Mouse (Mus musculus) hindbrain, embryonic 11.5 days (tissue): ENCODE measurements at regions not wholly inside any gene's neighbourhood (a gene's known extent, or its start where the extent isn't known, plus 50 kb on each side); places are given as distances from the start of the nearest gene placed in this dataset.

ENCODE experiments used
- ATAC-seq: fragments of 200-750 bp; cut with Nextera tagmentation; 2 replicates; pipeline ENCODE4 v1.8.0; 2017; ENCODE audit warnings: mild to moderate bottlenecking, moderate TSS enrichment, moderate library complexity; ENCODE audit not compliant: low FRiP score
- DNase-seq: peaks from one replicate; pipeline ENCODE4 v3.0.0-alpha.2; 2015; ENCODE audit warnings: low spot score
- H3K27ac ChIP-seq: fragments of 300-500 bp; sonication (generic); 2 replicates; pipeline ENCODE4 v1.5.1; 2014; ENCODE audit warnings: mild to moderate bottlenecking, low read depth, low read length
- H3K27me3 ChIP-seq: fragments of 300-500 bp; sonication (generic); 2 replicates; pipeline ENCODE4 v1.6.1; 2014; ENCODE audit warnings: mild to moderate bottlenecking, low read length, moderate library complexity, mixed read lengths; ENCODE audit not compliant: control insufficient read depth, insufficient read depth
- H3K36me3 ChIP-seq: fragments of 300-500 bp; sonication (generic); 2 replicates; pipeline ENCODE4 v1.6.1; 2014; ENCODE audit warnings: mild to moderate bottlenecking, low read length, moderate library complexity, mixed read lengths; ENCODE audit not compliant: control insufficient read depth, insufficient read depth
- H3K4me1 ChIP-seq: fragments of 300-500 bp; sonication (generic); replicated peaks from 2 replicates; pipeline ENCODE4 v1.6.1; 2014; ENCODE audit warnings: low read length, mixed read lengths; ENCODE audit not compliant: control insufficient read depth, insufficient read depth
- H3K4me2 ChIP-seq: fragments of 300-500 bp; sonication (generic); replicated peaks from 2 replicates; pipeline ENCODE4 v1.6.1; 2014; ENCODE audit warnings: mild to moderate bottlenecking, low read depth, low read length
- H3K4me3 ChIP-seq: fragments of 300-500 bp; sonication (generic); 2 replicates; pipeline ENCODE4 v1.5.1; 2014; ENCODE audit warnings: low read depth, low read length
- H3K9ac ChIP-seq: fragments of 300-500 bp; sonication (generic); 2 replicates; pipeline ENCODE4 v1.6.1; 2014; ENCODE audit warnings: low read depth, low read length
- H3K9me3 ChIP-seq: fragments of 300-500 bp; sonication (generic); 2 replicates; pipeline ENCODE4 v1.6.1; 2016; ENCODE audit warnings: low read length; ENCODE audit not compliant: control insufficient read depth
- WGBS: fragments of 180-500 bp; shearing (Covaris S2); extraction: QIAGEN DNeasy Blood & Tissue Kit; methylation state at CpG from one replicate; pipeline ENCODE4 v1.1.7; 2014; 5-methylcytosine and 5-hydroxymethylcytosine counted together

- 93% methylated on average over 1 of the region's 1 CpGs for WGBS
- Histone ChIP-seq H3K4me1 (no peaks in the 10 kb centered on the region), H3K27ac (no peak overlapping the region), H3K36me3 (no peaks in the 10 kb centered on the region), H3K4me3 (no peak overlapping the region), H3K9me3 (no peaks in the 10 kb centered on the region), H3K9ac (no peak overlapping the region), H3K27me3 (no peaks in the 10 kb centered on the region), H3K4me2 (no peak overlapping the region)
- ATAC-seq (no peak), DNase-seq (no peak)
Observed at GRCm38 (mm10) chr16:49321951-49322350, 264.7 kb downstream of the Myh15 start.

GRCm38 (mm10) chr16:49330725-49331386 lies 273.6 kb downstream of the Myh15 start:
- ATAC-seq (no peak), DNase-seq (no peak)
- no peaks in the 10 kb centered on the region for H3K27me3 ChIP-seq
- no peak overlapping the region for H3K4me3 ChIP-seq
- no peak overlapping the region for H3K27ac ChIP-seq
- no peak overlapping the region for H3K9ac ChIP-seq
- no peaks in the 10 kb centered on the region for H3K4me1 ChIP-seq
- H3K9me3 ChIP-seq, result no peaks in the 10 kb centered on the region
- H3K4me2 ChIP-seq, result no peak overlapping the region
- no peaks in the 10 kb centered on the region for H3K36me3 ChIP-seq
- 89% methylated on average over 5 of the region's 5 CpGs for WGBS

- Histone ChIP-seq H3K4me3 (no peak overlapping the region), H3K9ac (no peak overlapping the region), H3K4me1 (no peaks in the 10 kb centered on the region), H3K27me3 (no peaks in the 10 kb centered on the region), H3K4me2 (no peak overlapping the region), H3K27ac (no peak overlapping the region), H3K36me3 (no peaks in the 10 kb centered on the region), H3K9me3 (no peaks in the 10 kb centered on the region)
- DNase-seq (no peak), ATAC-seq (no peak)
- 86% methylated on average over 5 of the region's 5 CpGs for WGBS
Observed at GRCm38 (mm10) chr16:49332107-49332722, 274.9 kb downstream of the Myh15 start.

- H3K4me2 ChIP-seq, result no peak overlapping the region
- no peak overlapping the region for H3K27ac ChIP-seq
- no peak for ATAC-seq
- 46% methylated on average over 2 of the region's 2 CpGs for WGBS
- H3K9ac ChIP-seq, result no peak overlapping the region
- H3K9me3 ChIP-seq, result no peaks in the 10 kb centered on the region
- no peaks in the 10 kb centered on the region for H3K36me3 ChIP-seq
- H3K4me1 ChIP-seq, result no peaks in the 10 kb centered on the region
- no peaks in the 10 kb centered on the region for H3K27me3 ChIP-seq
- DNase-seq, result no peak
- no peak overlapping the region for H3K4me3 ChIP-seq
Observed at GRCm38 (mm10) chr16:49335916-49336315, 278.6 kb downstream of the Myh15 start.

- Histone ChIP-seq H3K36me3 (no peaks in the 10 kb centered on the region), H3K27ac (no peak overlapping the region), H3K27me3 (no peaks in the 10 kb centered on the region), H3K4me1 (no peaks in the 10 kb centered on the region), H3K4me3 (no peak overlapping the region), H3K9ac (no peak overlapping the region), H3K9me3 (no peaks in the 10 kb centered on the region), H3K4me2 (no peak overlapping the region)
- WGBS, result 94% methylated on average over 1 of the region's 1 CpGs
- DNase-seq (no peak), ATAC-seq (no peak)
Observed at GRCm38 (mm10) chr16:49337948-49338347, 280.7 kb downstream of the Myh15 start.

- no peak overlapping the region for H3K4me2 ChIP-seq
- H3K9me3 ChIP-seq, result no peaks in the 10 kb centered on the region
- H3K36me3 ChIP-seq, result no peaks in the 10 kb centered on the region
- no peak overlapping the region for H3K4me3 ChIP-seq
- H3K27me3 ChIP-seq, result no peaks in the 10 kb centered on the region
- no peak overlapping the region for H3K27ac ChIP-seq
- ATAC-seq (no peak), DNase-seq (no peak)
- H3K4me1 ChIP-seq, result no peaks in the 10 kb centered on the region
- WGBS, result 78% methylated on average over 3 of the region's 3 CpGs
- no peak overlapping the region for H3K9ac ChIP-seq
Observed at GRCm38 (mm10) chr16:49358404-49358803, 301.1 kb downstream of the Myh15 start.

GRCm38 (mm10) chr16:49361731-49362130 lies 304.4 kb downstream of the Myh15 start:
- WGBS, result 96% methylated on average over 1 of the region's 1 CpGs

GRCm38 (mm10) chr16:49369450-49369849 lies 312.2 kb downstream of the Myh15 start:
- WGBS, result 90% methylated on average over 9 of the region's 9 CpGs
- H3K4me1 ChIP-seq, result no peaks in the 10 kb centered on the region
- DNase-seq (no peak), ATAC-seq (no peak)
- H3K9ac ChIP-seq, result no peak overlapping the region
- no peaks in the 10 kb centered on the region for H3K36me3 ChIP-seq
- no peaks in the 10 kb centered on the region for H3K9me3 ChIP-seq
- no peaks in the 10 kb centered on the region for H3K27me3 ChIP-seq
- no peak overlapping the region for H3K4me3 ChIP-seq
- H3K4me2 ChIP-seq, result no peak overlapping the region
- H3K27ac ChIP-seq, result no peak overlapping the region

More at GRCm38 (mm10) chr16:49361731-49362130, 304.4 kb downstream of the Myh15 start:
- H3K4me1 ChIP-seq, result no peaks in the 10 kb centered on the region
- H3K27me3 ChIP-seq, result no peaks in the 10 kb centered on the region
- DNase-seq, result no peak
- H3K36me3 ChIP-seq, result no peaks in the 10 kb centered on the region
- no peaks in the 10 kb centered on the region for H3K9me3 ChIP-seq
- no peak overlapping the region for H3K9ac ChIP-seq
- H3K27ac ChIP-seq, result no peak overlapping the region
- ATAC-seq, result no peak
- no peak overlapping the region for H3K4me3 ChIP-seq
- H3K4me2 ChIP-seq, result no peak overlapping the region

GRCm38 (mm10) chr16:49375108-49375507 lies 317.8 kb downstream of the Myh15 start:
- WGBS, result 84% methylated on average over 4 of the region's 4 CpGs
- H3K36me3 ChIP-seq, result no peaks in the 10 kb centered on the region
- no peak overlapping the region for H3K9ac ChIP-seq
- H3K4me2 ChIP-seq, result no peak overlapping the region
- no peaks in the 10 kb centered on the region for H3K9me3 ChIP-seq
- no peak overlapping the region for H3K4me3 ChIP-seq
- ATAC-seq (no peak), DNase-seq (no peak)
- H3K27ac ChIP-seq, result no peak overlapping the region
- H3K4me1 ChIP-seq, result no peaks in the 10 kb centered on the region
- H3K27me3 ChIP-seq, result no peaks in the 10 kb centered on the region
